Mouse (Mus musculus) layer of hippocampus, adult 9-11 months (tissue): ENCODE data around the gene Uba52.
A peak's percentile ranks its signal among the peaks of the same experiment; 100 is the strongest.
"Not testable (repeated sequence)": the region's sequence is repeated elsewhere in the genome, so short reads cannot be mapped to it uniquely, and the experiment has no call there.

ENCODE experiments used
- DNase-seq: peaks from one replicate; pipeline ENCODE4 v3.0.0; 2022

Uba52 gene

GRCm38 (mm10) chr8:70529741-70530161, 19.1 kb upstream of the Uba52 start:
- DNase-seq, result no peak

DNA sequence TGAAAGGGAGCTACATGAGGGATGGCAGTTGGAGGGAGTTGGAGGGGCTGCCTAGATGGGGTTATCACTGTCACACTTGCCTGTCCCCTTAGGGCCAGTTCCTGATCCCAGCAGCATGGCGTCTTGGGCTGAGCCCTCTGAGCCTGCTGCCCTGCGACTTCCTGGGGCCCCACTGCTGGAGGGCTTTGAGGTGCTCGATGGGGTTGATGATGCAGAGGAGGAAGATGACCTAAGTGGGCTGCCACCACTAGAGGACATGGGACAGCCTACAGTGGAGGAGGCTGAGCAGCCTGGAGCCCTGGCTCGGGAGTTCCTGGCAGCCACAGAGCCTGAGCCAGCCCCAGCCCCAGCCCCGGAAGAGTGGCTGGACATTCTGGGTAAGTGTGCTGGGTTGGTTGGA, 18.7 kb upstream of the Uba52 start:
- no peak for DNase-seq

GRCm38 (mm10) chr8:70528182-70528797, 17.7 kb upstream of the Uba52 start:
- DNase-seq, result no peak

- DNase-seq, result peak; percentile 98
Observed at GRCm38 (mm10) chr8:70527512-70528181, 17.0 kb upstream of the Uba52 start, which contains the start of the genes Fkbp8 and Kxd1. Fkbp8 (plus strand) TSS chr8:70527724. Kxd1 (minus strand) TSS chr8:70527956.

GRCm38 (mm10) chr8:70527111-70527511, 16.5 kb upstream of the Uba52 start:
- DNase-seq, result no peak

- peak; percentile 97 for DNase-seq
Observed at GRCm38 (mm10) chr8:70522592-70523403, 12.2 kb upstream of the Uba52 start.

DNA sequence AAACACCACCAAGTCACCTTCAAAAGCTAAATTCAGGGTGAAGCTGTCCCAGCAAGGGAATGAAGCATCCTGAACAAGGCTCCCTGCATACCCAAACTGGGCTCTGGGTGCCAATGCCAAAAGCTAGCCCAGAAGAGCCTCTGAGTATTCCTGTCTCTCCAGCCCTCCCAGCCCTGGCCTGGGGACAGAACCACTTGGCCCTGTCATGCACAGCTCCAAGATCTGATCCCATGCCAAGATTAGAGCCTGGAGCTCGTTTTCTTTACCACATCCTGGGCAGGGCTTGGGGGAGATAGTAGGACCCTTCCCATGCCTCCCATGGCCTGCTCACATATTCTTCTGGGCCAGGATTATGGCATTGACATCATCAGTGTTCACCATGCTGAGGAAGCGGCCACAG, 9.0 kb upstream of the Uba52 start:
- no peak for DNase-seq

- no peak for DNase-seq
Observed at GRCm38 (mm10) chr8:70519043-70519442, 8.4 kb upstream of the Uba52 start.

DNA sequence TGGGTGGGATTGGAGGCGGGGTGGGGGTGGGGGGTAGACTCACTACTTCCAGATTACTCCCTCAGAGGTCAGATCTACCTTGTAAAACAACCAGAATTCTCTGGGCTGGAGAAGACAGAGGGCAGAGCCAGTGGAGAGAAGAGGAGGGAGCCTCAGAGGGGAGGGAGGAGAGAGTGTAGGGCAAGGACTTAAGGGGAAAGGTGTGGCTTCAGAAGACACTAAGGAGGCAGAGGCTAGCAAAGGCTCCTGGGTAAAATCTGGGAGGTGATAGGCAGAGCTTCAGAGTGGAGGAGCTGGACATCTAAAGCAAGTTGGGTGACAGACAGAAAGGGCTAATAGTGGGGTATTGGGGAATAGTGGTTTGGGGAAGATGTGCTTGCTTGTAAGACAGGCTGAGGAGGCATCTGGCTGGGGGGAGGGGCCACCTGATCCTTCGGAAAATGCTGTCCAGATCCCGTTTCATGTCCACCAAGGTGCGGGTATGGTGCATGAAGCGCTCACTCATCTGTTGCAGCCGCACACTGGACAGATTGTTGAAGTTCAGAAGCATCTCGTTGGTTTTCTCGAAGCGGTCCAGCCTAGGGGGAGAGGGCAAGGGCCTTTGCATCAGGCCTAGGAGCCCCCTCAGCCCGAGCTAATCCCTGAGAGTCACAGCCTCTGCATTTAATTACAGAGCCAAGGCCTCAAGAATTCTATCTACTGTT, 7.5 kb upstream of the Uba52 start:
- no peak for DNase-seq

DNA sequence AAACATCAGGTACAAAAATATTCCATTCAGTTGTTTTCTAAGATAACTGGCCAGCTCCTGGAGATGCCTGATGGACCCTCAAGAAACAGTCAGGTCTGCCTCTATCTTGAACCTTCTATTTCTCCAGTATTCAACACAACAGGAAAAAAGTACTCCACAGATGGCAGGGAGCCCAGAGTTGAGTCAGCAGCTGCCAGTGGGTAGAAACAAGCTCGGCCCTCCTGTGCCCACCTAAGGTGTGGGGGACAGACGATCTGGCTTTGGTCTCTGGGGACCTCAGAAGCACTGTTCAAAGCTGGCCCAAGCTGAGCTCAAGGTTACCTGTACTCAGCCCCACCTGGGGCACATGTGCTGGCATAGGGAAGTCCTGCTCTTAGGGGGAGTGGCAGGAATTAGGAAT, 2.8 kb upstream of the Uba52 start:
- DNase-seq, result no peak

- no peak for DNase-seq
Observed at GRCm38 (mm10) chr8:70512253-70512903, 1.8 kb upstream of the Uba52 start.

DNA sequence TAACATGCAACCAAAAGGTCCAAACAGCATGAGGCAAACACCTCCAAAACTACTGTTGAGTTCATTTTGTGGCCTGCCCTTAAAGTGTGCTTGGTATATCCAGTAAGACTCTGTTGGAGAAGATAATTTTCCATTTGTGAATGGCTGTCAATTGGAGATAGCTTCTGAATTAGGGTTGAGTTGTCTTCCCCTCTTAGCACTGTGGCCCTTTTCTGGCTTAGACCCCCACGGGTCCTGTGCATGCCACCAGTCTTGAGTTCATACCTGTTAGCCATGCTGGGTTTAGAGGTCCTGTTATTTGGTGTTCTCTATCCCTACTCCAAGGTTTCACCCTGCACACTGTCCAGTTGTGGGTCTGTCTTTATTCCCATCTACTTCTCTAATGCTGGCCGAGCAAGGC, 1.2 kb upstream of the Uba52 start:
- no peak for DNase-seq

GRCm38 (mm10) chr8:70511174-70511573, 573 bp upstream of the Uba52 start:
- DNase-seq, result not testable (repeated sequence)

- no peak for DNase-seq
Observed at GRCm38 (mm10) chr8:70509281-70509952, 1.2 kb downstream of the Uba52 start.

- no peak for DNase-seq
Observed at GRCm38 (mm10) chr8:70507027-70507393, 3.6 kb downstream of the Uba52 start.

- peak; percentile 95 for DNase-seq
Observed at GRCm38 (mm10) chr8:70506328-70507026, 4.1 kb downstream of the Uba52 start, which contains the start of gene Rex1bd. Rex1bd (minus strand) TSS chr8:70506752.

DNA sequence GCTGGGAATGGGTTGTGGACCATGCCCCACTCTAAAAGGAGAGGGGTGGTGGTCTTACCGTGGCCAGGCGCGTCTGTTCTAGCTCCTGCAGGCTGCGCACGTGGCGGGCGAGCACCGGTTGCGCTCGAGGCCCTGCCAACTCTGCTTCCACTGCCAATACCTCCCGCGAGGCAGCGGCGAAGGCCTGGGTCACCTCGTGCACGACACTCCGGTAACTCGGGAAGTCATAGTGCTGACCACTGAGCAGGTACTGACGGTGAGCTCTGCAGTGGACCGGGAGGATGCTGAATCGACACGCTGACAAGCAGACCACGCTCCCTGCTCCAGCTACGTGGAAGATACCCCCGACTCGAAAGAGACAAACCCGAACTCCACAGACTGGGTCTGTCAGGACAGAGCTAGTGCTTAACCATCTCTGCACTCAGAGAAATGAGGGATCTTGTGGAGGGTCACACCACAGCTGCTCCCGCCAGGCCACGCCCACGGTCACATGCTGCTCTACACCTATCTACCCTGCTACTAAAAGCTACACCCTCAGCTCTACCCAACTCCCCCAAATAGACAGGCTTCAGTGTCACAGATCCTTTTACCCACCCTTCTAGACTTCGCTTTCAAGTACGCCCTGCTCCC, 4.8 kb downstream of the Uba52 start:
- no peak for DNase-seq

DNA sequence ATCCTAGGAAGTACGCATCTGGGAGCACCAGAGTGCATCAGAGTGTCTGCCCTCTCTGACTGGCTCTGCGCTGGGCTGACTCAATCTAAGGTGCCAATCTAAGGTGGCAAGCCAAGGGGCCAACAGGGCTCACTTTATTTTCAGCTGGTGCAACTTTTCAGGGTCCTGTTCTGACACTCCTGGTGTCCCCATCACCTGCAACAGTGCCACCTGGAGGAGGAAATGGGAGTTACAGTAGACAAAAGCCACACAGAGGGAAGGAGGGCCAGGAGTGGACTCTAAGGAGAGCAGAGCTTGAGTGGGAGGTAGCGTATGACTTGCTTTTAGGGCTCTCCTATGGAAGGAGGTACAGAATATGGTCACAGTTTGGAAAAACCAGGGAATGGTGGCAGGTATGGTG, 5.8 kb downstream of the Uba52 start:
- peak; percentile 69 for DNase-seq

DNA sequence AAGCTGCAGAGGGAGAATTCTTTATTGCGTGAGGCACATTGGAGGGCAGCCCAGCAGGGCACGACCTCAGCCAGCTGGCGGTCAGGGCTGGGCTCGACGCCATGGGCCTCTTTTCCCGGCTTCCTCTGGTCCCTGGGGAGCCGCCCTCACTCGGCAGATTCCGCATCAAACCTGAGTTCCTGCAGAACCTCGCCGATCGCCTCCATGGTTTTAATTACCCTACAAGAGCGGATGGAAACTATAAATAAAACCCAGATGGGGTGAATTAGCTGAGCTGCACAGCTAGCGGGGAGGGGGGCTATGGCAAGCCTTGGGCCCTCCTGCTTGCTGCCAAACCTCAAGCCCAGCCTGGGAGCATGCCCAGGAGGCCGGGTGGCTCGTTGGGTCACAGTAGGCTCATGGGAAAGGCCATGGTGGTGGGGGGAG, 6.3 kb downstream of the Uba52 start:
- DNase-seq, result peak; percentile 56

GRCm38 (mm10) chr8:70503062-70503750, 7.4 kb downstream of the Uba52 start:
- DNase-seq, result no peak
